Comparison of ENCODE assay signal across 8 mouse cellular contexts in genomic region chr4:106921375-106922336, GRCm38 (mm10). TPM values are rescaled to one million over a fixed set of nuclear protein-coding genes. Genes with fewer than 3 reads are reported as not detected.
DNase-seq lines count a peak whose midpoint lies in the region; ATAC-seq and TF ChIP-seq lines count a peak whose summit lies in the region.

No protein-coding gene starts in this region.

- no peak overlapping the region for H3K27ac ChIP-seq in embryonic facial prominence, embryonic 13.5 days
- no peak overlapping the region for H3K27ac ChIP-seq in embryonic facial prominence, embryonic 10.5 days (replicated peaks)
- H3K27ac ChIP-seq in MEL (ENCODE audit: control insufficient read depth, low read depth, low read length) = peak overlapping the region; percentile 23; the same call in 1 of the 2 replicates
- H3K27ac ChIP-seq in gastrocnemius, adult 2 months = peak overlapping the region; percentile 89

- TF ChIP-seq POLR2A in MEL (IDR thresholded peaks at IDR 0.05; ENCODE audit: control insufficient read depth in 1 of 2, insufficient read depth in 1 of 2, low read depth in 1 of 2, low read length in 2 of 2, poor library complexity in 1 of 2) = no peak

- WGBS in embryonic facial prominence, embryonic 13.5 days = 65% methylated on average over 9 of the region's 9 CpGs
- 69% methylated on average over 9 of the region's 9 CpGs for WGBS in embryonic facial prominence, embryonic 10.5 days

- no peaks in the 10 kb centered on the region for H3K27me3 ChIP-seq in embryonic facial prominence, embryonic 13.5 days
- no peaks in the 10 kb centered on the region for H3K27me3 ChIP-seq in embryonic facial prominence, embryonic 10.5 days (replicated peaks; ENCODE audit: low read depth, poor library complexity, severe bottlenecking)
- H3K27me3 ChIP-seq in MEL (ENCODE audit: control insufficient read depth in 1 of 2, insufficient read depth in 2 of 2, low read length in 2 of 2) = no peaks in the 10 kb centered on the region

- no peaks in the 10 kb centered on the region for H3K9me3 ChIP-seq in embryonic facial prominence, embryonic 13.5 days
- no peaks in the 10 kb centered on the region for H3K9me3 ChIP-seq in embryonic facial prominence, embryonic 10.5 days
- H3K9me3 ChIP-seq in MEL (replicated peaks; ENCODE audit: insufficient read depth, low read length) = no peaks in the 10 kb centered on the region

- no peak overlapping the region for H3K4me2 ChIP-seq in embryonic facial prominence, embryonic 13.5 days

- ATAC-seq in embryonic facial prominence, embryonic 13.5 days (ENCODE audit: insufficient number of reproducible peaks, insufficient read depth, low FRiP score, low TSS enrichment, low read depth) = no peak
- peak; percentile 15; the same call in 1 of the 2 replicates for ATAC-seq in megakaryocyte-erythroid progenitor cell, adult 5-6 weeks (replicated peaks; ENCODE audit: low FRiP score, low TSS enrichment, poor library complexity, severe bottlenecking)

- TF ChIP-seq EP300 in MEL (IDR thresholded peaks at IDR 0.05; ENCODE audit: low read depth in 1 of 2, low read length in 2 of 2) = no peak

- no peak for TF ChIP-seq CTCF in MEL (IDR thresholded peaks at IDR 0.05 in 2 of 3, conservative IDR thresholded peaks at IDR 0.05 in 1 of 3; ENCODE audit: control insufficient read depth in 1 of 3, insufficient read depth in 1 of 3, low read depth in 2 of 3, low read length in 3 of 3, poor library complexity in 1 of 3, severe bottlenecking in 1 of 3)
- 0 out of 2 replicates have a peak, but pooled peaks have one; percentile 37 for TF ChIP-seq CTCF in gastrocnemius, adult 2 months (IDR thresholded peaks at IDR 0.05)

- peaks cover 3% of the 10 kb centered on the region; the same call in 1 of the 2 replicates for H3K79me2 ChIP-seq in MEL (ENCODE audit: control insufficient read depth, insufficient read depth, low read length, poor library complexity)

- TF ChIP-seq RAD21 in MEL (IDR thresholded peaks at IDR 0.05; ENCODE audit: low read depth, low read length) = no peak

- peaks cover 62% of the 10 kb centered on the region for H3K4me1 ChIP-seq in embryonic facial prominence, embryonic 13.5 days
- peaks cover 67% of the 10 kb centered on the region for H3K4me1 ChIP-seq in embryonic facial prominence, embryonic 10.5 days
- peaks cover 12 to 38% of the 10 kb centered on the region in 2 experiments for H3K4me1 ChIP-seq in MEL (ENCODE audit: control insufficient read depth in 1 of 2, insufficient read depth in 2 of 2, low read length in 2 of 2)

- H3K4me3 ChIP-seq in embryonic facial prominence, embryonic 13.5 days = no peak overlapping the region
- no peak overlapping the region; the same call in 1 of the 2 replicates for H3K4me3 ChIP-seq in embryonic facial prominence, embryonic 10.5 days
- H3K4me3 ChIP-seq in MEL (ENCODE audit: control insufficient read depth in 1 of 2, insufficient read depth in 1 of 2, low read depth in 2 of 2, low read length in 2 of 2) = no peak overlapping the region
- peak overlapping the region; percentile 36 for H3K4me3 ChIP-seq in gastrocnemius, adult 2 months

- DNase-seq in embryonic facial prominence, embryonic 10.5 days (ENCODE audit: low spot score) = no peak
- DNase-seq in MEL (ENCODE audit: low read depth, low spot score) = no peak
- DNase-seq in gastrocnemius, adult 2 months = peak; percentile 84
- DNase-seq in layer of hippocampus, adult 9-11 months = peak; percentile 74
- DNase-seq in embryo, embryonic 10 days (ENCODE audit: low spot score) = no peak
- DNase-seq in cerebellum, adult 18-20 months = no peak

- H3K9ac ChIP-seq in embryonic facial prominence, embryonic 13.5 days = 0 out of 2 replicates have a peak overlapping the region, but pooled peaks have one; percentile 1
- H3K9ac ChIP-seq in MEL (ENCODE audit: control insufficient read depth, low read depth, low read length, poor library complexity, severe bottlenecking) = no peak overlapping the region

- intact Hi-C loops in gastrocnemius, adult 2 months (cut with DNase I) = loop anchor here (5.0 kb wide), 1 partner anchor 36 kb away; no protein-coding TSS in a partner anchor

- peaks cover 99% of the 10 kb centered on the region for H3K36me3 ChIP-seq in embryonic facial prominence, embryonic 13.5 days
- peaks cover 100% of the 10 kb centered on the region for H3K36me3 ChIP-seq in embryonic facial prominence, embryonic 10.5 days (replicated peaks)
- peaks cover 9 to 31% of the 10 kb centered on the region in 2 experiments for H3K36me3 ChIP-seq in MEL (ENCODE audit: control insufficient read depth in 1 of 2, insufficient read depth in 2 of 2, low read length in 2 of 2)

TF ChIP-seq in MEL, 35 proteins besides CTCF, POLR2A, EP300 and RAD21:
- TF ChIP-seq CHD1 (IDR thresholded peaks at IDR 0.05; ENCODE audit: low read depth, low read length) (no peak), BHLHE40 (IDR thresholded peaks at IDR 0.05; ENCODE audit: borderline replicate concordance, low read depth, low read length) (no peak), USF2 (IDR thresholded peaks at IDR 0.05; ENCODE audit: borderline replicate concordance in 1 of 2, insufficient read depth in 1 of 2, low read depth in 1 of 2, low read length in 2 of 2) (no peak), POLR2AphosphoS5 (IDR thresholded peaks at IDR 0.05; ENCODE audit: borderline replicate concordance, low read depth, low read length) (no peak), MYC (IDR thresholded peaks at IDR 0.05; ENCODE audit: low read depth, low read length) (no peak), SIN3A (IDR thresholded peaks at IDR 0.05; ENCODE audit: low read length) (no peak), TAL1 (IDR thresholded peaks at IDR 0.05; ENCODE audit: low read length) (peak; percentile 36; the same call in 1 of the 2 replicates)

RNA-seq across cellular contexts. Expression of gene Ssbp3, which starts 11.2 kb away (rescaled TPM):
- polyA plus RNA-seq in embryonic facial prominence, embryonic 13.5 days (2015; fragmentation: Nextera tagmentation; extraction: Ambion mirVana) = 172 and 190 TPM in 2 replicates
- 147 TPM in 2 replicates for polyA plus RNA-seq in embryonic facial prominence, embryonic 10.5 days (2016; fragmentation: Nextera tagmentation; extraction: Ambion mirVana)
- 28.3 and 30.5 TPM in 2 replicates for total RNA-seq in MEL (2012; rRNA removed)
- polyA plus RNA-seq in MEL (2012; ENCODE audit: insufficient read depth in 1 of 2, insufficient read length in 2 of 2, low read depth in 1 of 2, low replicate concordance in 2 of 2, missing spikeins in 1 of 2) = 100 to 1,000 TPM; 116 to 242 TPM
- 10 to 100 TPM; 23.7 to 30.0 TPM for total RNA-seq in gastrocnemius, adult 2 months (2021)
- total RNA-seq in megakaryocyte-erythroid progenitor cell, adult 5-6 weeks (2014; fragmentation: Nextera tagmentation) = 104 and 138 TPM in 2 replicates
- total RNA-seq in megakaryocyte-erythroid progenitor cell, adult 5-6 weeks (2017) = 50.5 and 63.4 TPM in 2 replicates

Comparison
In these comparisons a context has a peak if more than half of its experiments do, and no peak if none do; other contexts are left out.
1. H3K27ac ChIP-seq: peak in MEL (single experiment) and gastrocnemius, adult 2 months (single experiment); none in embryonic facial prominence, embryonic 13.5 days (single experiment) and embryonic facial prominence, embryonic 10.5 days (single experiment).
2. DNase-seq: peak in gastrocnemius, adult 2 months (single experiment) and layer of hippocampus, adult 9-11 months (single experiment); none in embryonic facial prominence, embryonic 10.5 days (single experiment), MEL (single experiment), embryo, embryonic 10 days (single experiment) and cerebellum, adult 18-20 months (0 of 2).